Mouse (Mus musculus): ENCODE measurements around the gene Pkp1. TPM values are rescaled to one million over a fixed set of nuclear protein-coding genes. Genes with fewer than 3 reads are reported as not detected.

Gene Pkp1
- total and polyA plus RNA-seq, 3 experiments = not detected

DNA sequence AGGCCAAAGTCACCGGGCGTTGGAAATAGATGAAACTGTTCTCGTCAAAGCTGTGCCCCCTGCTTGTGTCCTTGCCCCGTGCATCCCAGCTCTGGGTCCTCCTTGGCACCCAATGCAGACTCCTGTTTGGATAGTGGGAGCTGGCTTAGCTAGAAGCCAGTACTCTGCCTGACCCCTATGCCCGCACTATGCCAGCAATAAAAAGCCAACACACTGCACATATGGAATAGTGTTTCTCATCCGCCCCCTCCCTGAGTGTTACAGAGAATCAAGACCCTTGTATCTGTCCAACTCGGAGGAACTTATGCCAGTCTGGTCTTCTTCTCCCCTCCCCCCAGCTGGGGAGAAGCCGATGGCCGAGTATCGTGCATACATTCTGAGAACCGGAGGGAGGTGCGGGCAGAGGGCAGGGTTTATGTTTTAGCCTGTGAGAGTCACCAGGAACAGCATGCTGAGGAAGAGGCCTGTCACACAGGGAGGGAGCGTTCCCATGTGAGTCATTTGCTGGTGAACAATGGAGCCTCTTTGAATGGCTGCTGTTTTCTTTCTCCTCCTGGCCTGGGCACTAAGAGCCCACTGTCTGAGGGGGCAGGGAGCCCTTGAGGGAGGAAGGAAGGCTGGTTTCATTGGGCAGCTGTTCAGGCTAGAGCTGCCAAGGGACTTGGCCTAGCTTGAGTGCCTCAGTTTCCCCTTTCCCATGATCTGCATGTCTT, 66.8 kb downstream of the Pkp1 start:
- Histone ChIP-seq H3K27ac (ENCODE audit: control insufficient read depth, low read depth, low read length) (no peak overlapping the region), H3K9me3 (replicated peaks; ENCODE audit: insufficient read depth, low read length) (no peaks in the 10 kb centered on the region), H3K4me3 (ENCODE audit: control insufficient read depth in 1 of 2, insufficient read depth in 1 of 2, low read depth in 2 of 2, low read length in 2 of 2) (no peak overlapping the region), H3K79me2 (ENCODE audit: control insufficient read depth, insufficient read depth, low read length, poor library complexity) (no peaks in the 10 kb centered on the region), H3K9ac (ENCODE audit: control insufficient read depth, low read depth, low read length, poor library complexity, severe bottlenecking) (no peak overlapping the region), H3K4me1 (ENCODE audit: control insufficient read depth in 1 of 2, insufficient read depth in 2 of 2, low read length in 2 of 2) (peaks cover 0 to 7% of the 10 kb centered on the region in 2 experiments; a peak in 1 of 4 replicates), H3K36me3 (ENCODE audit: control insufficient read depth in 1 of 2, insufficient read depth in 2 of 2, low read length in 2 of 2) (0 out of 4 replicates have a peak, but pooled peaks cover 0 to 2% of the 10 kb centered on the region in 2 experiments), H3K27me3 (ENCODE audit: control insufficient read depth in 1 of 2, insufficient read depth in 2 of 2, low read length in 2 of 2) (no peaks in the 10 kb centered on the region)
- no peak for DNase-seq (ENCODE audit: low read depth, low spot score)
- TF ChIP-seq ZMIZ1 (IDR thresholded peaks at IDR 0.05; ENCODE audit: low read depth, low read length) (no peak), TCF12 (IDR thresholded peaks at IDR 0.05; ENCODE audit: low read depth, low read length) (no peak), POLR2AphosphoS5 (IDR thresholded peaks at IDR 0.05; ENCODE audit: borderline replicate concordance, low read depth, low read length) (no peak), BHLHE40 (IDR thresholded peaks at IDR 0.05; ENCODE audit: borderline replicate concordance, low read depth, low read length) (no peak), UBTF (IDR thresholded peaks at IDR 0.05; ENCODE audit: borderline replicate concordance, insufficient read depth, low read depth, low read length) (no peak), CHD1 (IDR thresholded peaks at IDR 0.05; ENCODE audit: low read depth, low read length) (no peak), ZNF384 (IDR thresholded peaks at IDR 0.05; ENCODE audit: low read depth, low read length) (no peak), ELF1 (IDR thresholded peaks at IDR 0.05; ENCODE audit: low read depth, low read length) (no peak)

DNA sequence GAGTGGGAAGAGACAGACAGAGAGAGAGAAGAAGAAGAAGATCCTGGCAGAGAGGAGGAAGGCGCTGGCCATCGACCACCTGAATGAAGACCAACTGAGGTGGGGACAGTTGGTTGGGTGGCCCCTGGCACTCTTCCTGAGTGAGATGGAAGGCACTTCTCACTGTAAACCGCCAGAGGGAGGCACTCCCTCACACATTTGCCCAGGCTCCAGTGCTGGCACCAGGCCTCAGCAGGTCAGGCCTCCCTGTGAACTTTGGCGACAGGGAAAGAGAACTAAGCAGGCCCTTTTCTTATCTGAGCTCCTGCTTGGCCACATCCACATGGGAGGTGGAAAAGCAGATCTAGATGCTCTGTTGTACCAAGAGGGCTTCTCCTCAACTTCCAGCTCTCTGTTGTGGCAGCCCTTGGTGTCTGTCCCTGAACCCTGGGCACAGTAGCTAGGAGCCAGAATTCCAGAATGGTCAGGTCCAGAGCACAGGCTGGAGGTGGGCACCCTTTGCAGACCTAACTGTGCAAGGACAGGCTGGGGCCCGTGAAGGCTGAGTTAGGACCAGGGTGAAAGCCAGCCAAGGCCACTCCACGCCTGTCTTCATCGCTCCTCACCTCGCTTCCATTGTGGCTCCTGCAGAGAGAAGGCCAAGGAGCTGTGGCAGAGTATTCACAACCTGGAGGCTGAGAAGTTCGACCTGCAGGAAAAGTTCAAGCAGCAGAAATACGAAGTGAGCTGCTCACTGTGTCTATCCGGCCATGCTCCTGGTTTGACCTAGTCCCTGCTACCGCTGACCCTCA, 68.1 kb downstream of the Pkp1 start:
- no peak overlapping the region for H3K9ac ChIP-seq (ENCODE audit: control insufficient read depth, low read depth, low read length, poor library complexity, severe bottlenecking)
- TF ChIP-seq RCOR1 (IDR thresholded peaks at IDR 0.05; ENCODE audit: low read depth, low read length) (no peak), TBP (IDR thresholded peaks at IDR 0.05; ENCODE audit: low read depth, low read length) (no peak), POLR2AphosphoS2 (IDR thresholded peaks at IDR 0.05; ENCODE audit: low read length) (no peak), CTCF (IDR thresholded peaks at IDR 0.05 in 2 of 3, conservative IDR thresholded peaks at IDR 0.05 in 1 of 3; ENCODE audit: control insufficient read depth in 1 of 3, insufficient read depth in 1 of 3, low read depth in 2 of 3, low read length in 3 of 3, poor library complexity in 1 of 3, severe bottlenecking in 1 of 3) (peak; percentile 27 to 57 (median 55); a peak in 5 of 6 replicates), RAD21 (IDR thresholded peaks at IDR 0.05; ENCODE audit: low read depth, low read length) (peak; percentile 55), SMC3 (IDR thresholded peaks at IDR 0.05; ENCODE audit: low read depth, low read length) (peak; percentile 39)
- 0 out of 4 replicates have a peak, but pooled peaks cover 0 to 3% of the 10 kb centered on the region in 2 experiments for H3K36me3 ChIP-seq (ENCODE audit: control insufficient read depth in 1 of 2, insufficient read depth in 2 of 2, low read length in 2 of 2)
- DNase-seq (ENCODE audit: low read depth, low spot score) = peak; percentile 31
- H3K4me1 ChIP-seq (ENCODE audit: control insufficient read depth in 1 of 2, insufficient read depth in 2 of 2, low read length in 2 of 2) = peaks cover 0 to 8% of the 10 kb centered on the region in 2 experiments; a peak in 1 of 4 replicates
- no peak overlapping the region for H3K4me3 ChIP-seq (ENCODE audit: control insufficient read depth in 1 of 2, insufficient read depth in 1 of 2, low read depth in 2 of 2, low read length in 2 of 2)
- H3K9me3 ChIP-seq (replicated peaks; ENCODE audit: insufficient read depth, low read length) = no peaks in the 10 kb centered on the region
- H3K27ac ChIP-seq (ENCODE audit: control insufficient read depth, low read depth, low read length) = no peak overlapping the region
- no peaks in the 10 kb centered on the region for H3K79me2 ChIP-seq (ENCODE audit: control insufficient read depth, insufficient read depth, low read length, poor library complexity)
- H3K27me3 ChIP-seq (ENCODE audit: control insufficient read depth in 1 of 2, insufficient read depth in 2 of 2, low read length in 2 of 2) = no peaks in the 10 kb centered on the region
